Mouse (Mus musculus) testis, postnatal 10 days (tissue): ENCODE data around the gene Tgif2lx1.
"Not testable (repeated sequence)": the region's sequence is repeated elsewhere in the genome, so short reads cannot be mapped to it uniquely, and the experiment has no call there.

ENCODE experiments used
- DNase-seq: peaks from one replicate; pipeline ENCODE4 v3.0.0; 2021; ENCODE audit warnings: low spot score

Tgif2lx1 gene

DNA sequence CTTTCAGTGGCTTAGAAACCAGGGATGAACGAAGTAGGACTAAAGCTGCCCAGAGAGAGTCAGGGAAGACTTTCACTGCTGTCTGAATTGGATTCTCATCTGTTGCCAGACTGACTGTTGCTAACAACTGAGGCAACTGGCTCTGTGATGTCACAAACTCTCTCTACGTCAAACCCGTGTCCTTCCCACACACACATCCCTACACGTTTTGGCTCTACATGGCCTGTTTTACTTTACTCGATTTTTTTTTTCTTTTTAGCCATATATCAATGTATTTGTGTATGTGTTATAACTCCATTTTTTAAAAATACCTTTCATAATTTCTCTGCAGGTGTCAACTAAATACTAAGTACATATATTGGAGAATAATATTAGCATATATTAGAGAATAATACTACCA lies at the start of gene Tgif2lx1:
Tgif2lx1 (minus strand) TSS at position 101 of the 400 bp plus-strand sequence.
- not testable (repeated sequence) for DNase-seq
